Mouse (Mus musculus) liver, embryonic 13.5 days (tissue): ENCODE measurements around the gene Lclat1. TPM values are rescaled to one million over a fixed set of nuclear protein-coding genes. Genes with fewer than 3 reads are reported as not detected.

Experiments used
- ATAC-seq: fragments of 200-750 bp; cut with Nextera tagmentation; 2 replicates; pipeline ENCODE4 v1.8.0; 2017; ENCODE audit warnings: low read depth, mild to moderate bottlenecking, moderate number of reproducible peaks, moderate library complexity
- DNase-seq: peaks from one replicate; pipeline ENCODE4 v3.0.0; 2022
- H3K27ac ChIP-seq: fragments of 300-500 bp; sonication (generic); 2 replicates; pipeline ENCODE4 v1.5.1; 2015; ENCODE audit warnings: moderate library complexity, mild to moderate bottlenecking, inconsistent platforms
- H3K27me3 ChIP-seq: fragments of 300-500 bp; sonication (generic); 2 replicates; pipeline ENCODE4 v1.6.1; 2015; ENCODE audit warnings: mild to moderate bottlenecking, inconsistent platforms
- H3K36me3 ChIP-seq: fragments of 300-500 bp; sonication (generic); 2 replicates; pipeline ENCODE4 v1.6.1; 2015; ENCODE audit warnings: mild to moderate bottlenecking, inconsistent platforms
- H3K4me1 ChIP-seq: fragments of 300-500 bp; sonication (generic); replicated peaks from 2 replicates; pipeline ENCODE4 v1.6.1; 2015; ENCODE audit warnings: inconsistent platforms
- H3K4me2 ChIP-seq: fragments of 300-500 bp; sonication (generic); 2 replicates; pipeline ENCODE4 v1.6.1; 2015; ENCODE audit warnings: inconsistent platforms, mild to moderate bottlenecking, moderate library complexity
- H3K4me3 ChIP-seq: fragments of 300-500 bp; sonication (generic); replicated peaks from 2 replicates; pipeline ENCODE4 v1.5.1; 2015; ENCODE audit warnings: mild to moderate bottlenecking, inconsistent platforms
- H3K9ac ChIP-seq: fragments of 300-500 bp; sonication (generic); 2 replicates; pipeline ENCODE4 v1.6.1; 2015; ENCODE audit warnings: mild to moderate bottlenecking, inconsistent platforms
- H3K9me3 ChIP-seq: fragments of 300-500 bp; sonication (generic); replicated peaks from 2 replicates; pipeline ENCODE4 v1.6.1; 2016; ENCODE audit warnings: inconsistent platforms
- WGBS: fragments of 180-500 bp; shearing (Covaris S2); methylation state at CpG from one replicate; pipeline ENCODE4 v1.1.7; 2015; ENCODE audit not compliant: insufficient replicate concordance; 5-methylcytosine and 5-hydroxymethylcytosine counted together
- polyA plus RNA-seq: library from polyadenylated mRNA; unstranded; fragments of >200 nt; fragmentation: Nextera tagmentation; extraction: Ambion mirVana; gene quantifications from 2 replicates; pipeline ENCODE4 v1.2.1, GENCODE M21; 2015

Gene Lclat1
- polyA plus RNA-seq, 1 experiment from 2014 or later = 1.7 TPM

DNA sequence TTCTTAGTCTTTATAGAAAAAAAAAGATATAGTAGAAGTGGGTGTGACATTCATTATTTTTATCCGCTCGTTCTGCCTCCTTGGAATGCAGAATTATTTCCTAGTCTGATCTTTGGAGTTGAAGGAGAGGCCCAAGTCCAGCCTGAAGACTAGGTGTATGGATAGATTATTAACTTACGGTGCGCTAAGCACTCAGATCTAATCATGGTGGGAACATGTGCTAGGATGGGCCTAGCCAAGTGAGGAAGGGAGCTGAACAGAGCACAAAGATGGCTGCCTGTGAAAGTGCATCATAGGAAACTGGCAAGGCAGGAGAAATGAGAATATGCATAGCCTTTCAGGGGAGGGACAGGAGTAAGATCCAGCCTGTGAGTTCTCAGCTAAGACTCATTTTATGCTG, 5.4 kb downstream of the Lclat1 start:
- Histone ChIP-seq H3K9me3 (no peaks in the 10 kb centered on the region), H3K36me3 (no peaks in the 10 kb centered on the region), H3K4me2 (no peak overlapping the region), H3K27ac (no peak overlapping the region), H3K4me3 (no peak overlapping the region), H3K9ac (no peak overlapping the region), H3K27me3 (no peaks in the 10 kb centered on the region), H3K4me1 (peaks cover 18% of the 10 kb centered on the region)
- no peak for DNase-seq
- WGBS = 77% methylated on average over 4 of the region's 4 CpGs
- no peak for ATAC-seq

GRCm38 (mm10) chr17:73118134-73118533, 10.3 kb downstream of the Lclat1 start:
- 69% methylated on average over 3 of the region's 3 CpGs for WGBS
- Histone ChIP-seq H3K9me3 (no peaks in the 10 kb centered on the region), H3K4me1 (no peaks in the 10 kb centered on the region), H3K9ac (no peak overlapping the region), H3K4me3 (no peak overlapping the region), H3K4me2 (no peak overlapping the region), H3K27me3 (no peaks in the 10 kb centered on the region), H3K36me3 (no peaks in the 10 kb centered on the region), H3K27ac (no peak overlapping the region)
- ATAC-seq = no peak
- DNase-seq = no peak

DNA sequence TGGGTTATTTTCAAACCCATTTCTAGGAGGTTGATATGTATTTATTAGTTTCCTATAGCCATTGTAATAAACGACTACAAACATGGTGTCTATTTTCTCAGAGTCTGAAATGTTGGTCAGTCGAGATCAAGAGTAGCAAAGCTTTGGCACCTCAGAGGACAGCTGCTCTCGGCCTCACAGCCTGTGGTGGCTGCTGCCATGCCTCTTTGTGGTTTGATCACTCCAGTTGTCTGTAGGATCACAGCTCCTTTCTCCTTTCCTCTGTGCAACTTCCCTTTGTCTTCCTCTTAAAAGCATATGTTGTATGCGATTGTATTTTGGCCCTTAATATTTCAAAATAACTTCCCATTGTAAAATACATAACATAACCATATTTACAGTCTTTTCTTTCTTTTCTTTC, 10.9 kb downstream of the Lclat1 start:
- Histone ChIP-seq H3K4me1 (no peaks in the 10 kb centered on the region), H3K27ac (no peak overlapping the region), H3K9me3 (no peaks in the 10 kb centered on the region), H3K4me3 (no peak overlapping the region), H3K9ac (no peak overlapping the region), H3K36me3 (no peaks in the 10 kb centered on the region), H3K4me2 (no peak overlapping the region), H3K27me3 (no peaks in the 10 kb centered on the region)
- ATAC-seq (no peak), DNase-seq (no peak)
- 29% methylated on average over 4 of the region's 4 CpGs for WGBS

- Histone ChIP-seq H3K4me1 (no peaks in the 10 kb centered on the region), H3K9ac (no peak overlapping the region), H3K27me3 (no peaks in the 10 kb centered on the region), H3K4me3 (no peak overlapping the region), H3K9me3 (no peaks in the 10 kb centered on the region), H3K4me2 (no peak overlapping the region), H3K36me3 (no peaks in the 10 kb centered on the region), H3K27ac (no peak overlapping the region)
- DNase-seq = no peak
- 71% methylated on average over 6 of the region's 6 CpGs for WGBS
- no peak for ATAC-seq
Measured at GRCm38 (mm10) chr17:73119150-73119549, 11.4 kb downstream of the Lclat1 start.

GRCm38 (mm10) chr17:73120545-73120944, 12.8 kb downstream of the Lclat1 start:
- no peak overlapping the region for H3K27ac ChIP-seq
- no peak overlapping the region for H3K9ac ChIP-seq
- 75% methylated on average over 5 of the region's 5 CpGs for WGBS
- no peaks in the 10 kb centered on the region for H3K4me1 ChIP-seq
- no peak overlapping the region for H3K4me2 ChIP-seq
- H3K36me3 ChIP-seq = no peaks in the 10 kb centered on the region
- no peaks in the 10 kb centered on the region for H3K27me3 ChIP-seq
- DNase-seq = no peak
- H3K9me3 ChIP-seq = no peaks in the 10 kb centered on the region
- H3K4me3 ChIP-seq = no peak overlapping the region
- no peak for ATAC-seq

DNA sequence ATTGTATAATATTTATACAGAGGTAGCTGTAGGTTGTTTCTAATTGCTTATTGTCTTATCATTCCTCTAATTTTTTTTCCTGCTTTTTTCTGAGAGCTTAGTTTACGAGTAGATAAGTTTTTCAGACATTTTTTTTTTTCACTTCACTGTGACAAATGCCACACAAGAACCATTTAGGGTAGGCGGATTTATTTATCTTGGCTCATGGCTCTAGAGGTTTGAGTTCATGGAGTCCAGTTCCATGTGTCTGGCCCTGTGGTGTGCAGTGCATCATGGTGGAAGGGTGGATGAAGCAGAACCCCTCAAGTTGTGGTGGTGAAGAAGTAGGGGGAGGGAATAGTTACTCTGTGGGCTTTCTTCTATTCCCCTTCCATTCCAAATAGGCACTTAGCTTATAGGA, 13.9 kb downstream of the Lclat1 start:
- Histone ChIP-seq H3K9ac (no peak overlapping the region), H3K4me1 (no peaks in the 10 kb centered on the region), H3K27me3 (no peaks in the 10 kb centered on the region), H3K27ac (no peak overlapping the region), H3K36me3 (no peaks in the 10 kb centered on the region), H3K4me3 (no peak overlapping the region), H3K4me2 (no peak overlapping the region), H3K9me3 (no peaks in the 10 kb centered on the region)
- no peak for DNase-seq
- 58% methylated on average over 2 of the region's 2 CpGs for WGBS
- no peak for ATAC-seq

DNA sequence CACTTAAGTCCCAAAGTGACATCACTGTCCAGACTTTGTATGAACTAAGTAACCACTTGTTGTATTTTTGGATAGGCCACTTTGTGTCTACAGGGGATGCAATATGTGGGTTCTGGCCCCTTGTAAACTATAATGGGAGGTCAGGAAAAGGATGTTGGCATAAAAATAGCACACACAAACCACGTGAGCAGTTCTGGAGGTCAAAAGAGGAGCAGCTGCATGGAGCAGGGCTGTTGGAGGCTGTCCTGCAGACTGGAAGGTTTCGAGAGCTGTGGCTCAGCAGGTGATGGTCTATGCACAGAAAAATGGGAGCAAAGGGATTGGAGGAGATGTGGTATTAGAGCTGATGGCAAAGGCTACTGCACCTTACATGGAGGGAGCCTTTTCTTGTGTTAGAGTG, 18.6 kb downstream of the Lclat1 start:
- no peak overlapping the region for H3K4me2 ChIP-seq
- DNase-seq = no peak
- H3K27ac ChIP-seq = no peak overlapping the region
- WGBS = 49% methylated on average over 2 of the region's 2 CpGs
- no peaks in the 10 kb centered on the region for H3K4me1 ChIP-seq
- H3K36me3 ChIP-seq = no peaks in the 10 kb centered on the region
- H3K27me3 ChIP-seq = no peaks in the 10 kb centered on the region
- no peak for ATAC-seq
- H3K9me3 ChIP-seq = no peaks in the 10 kb centered on the region
- no peak overlapping the region for H3K9ac ChIP-seq
- no peak overlapping the region for H3K4me3 ChIP-seq

DNA sequence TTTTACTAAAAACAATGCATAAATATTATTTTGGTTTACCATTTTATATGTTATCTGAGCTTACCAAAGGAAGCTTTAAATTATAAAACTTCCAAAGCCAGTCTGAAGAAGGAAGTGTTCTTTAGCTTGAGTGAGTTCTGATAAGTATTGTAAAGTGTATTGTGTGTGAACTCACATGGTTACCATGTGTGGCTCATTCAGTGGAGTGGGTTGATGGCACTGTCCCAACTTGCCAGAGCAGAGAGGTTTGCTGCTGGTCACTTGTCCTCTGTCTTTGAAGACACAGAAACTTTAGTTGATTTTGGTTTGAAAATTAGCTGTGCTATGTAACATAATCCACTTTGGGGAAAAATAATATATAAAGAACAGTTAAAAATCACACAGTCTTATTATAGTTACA, 19.1 kb downstream of the Lclat1 start:
- no peak overlapping the region for H3K4me3 ChIP-seq
- no peak overlapping the region for H3K4me2 ChIP-seq
- no peak overlapping the region for H3K9ac ChIP-seq
- ATAC-seq = no peak
- no peaks in the 10 kb centered on the region for H3K4me1 ChIP-seq
- DNase-seq = no peak
- H3K27me3 ChIP-seq = no peaks in the 10 kb centered on the region
- no peak overlapping the region for H3K27ac ChIP-seq
- no peaks in the 10 kb centered on the region for H3K9me3 ChIP-seq
- no peaks in the 10 kb centered on the region for H3K36me3 ChIP-seq

DNA sequence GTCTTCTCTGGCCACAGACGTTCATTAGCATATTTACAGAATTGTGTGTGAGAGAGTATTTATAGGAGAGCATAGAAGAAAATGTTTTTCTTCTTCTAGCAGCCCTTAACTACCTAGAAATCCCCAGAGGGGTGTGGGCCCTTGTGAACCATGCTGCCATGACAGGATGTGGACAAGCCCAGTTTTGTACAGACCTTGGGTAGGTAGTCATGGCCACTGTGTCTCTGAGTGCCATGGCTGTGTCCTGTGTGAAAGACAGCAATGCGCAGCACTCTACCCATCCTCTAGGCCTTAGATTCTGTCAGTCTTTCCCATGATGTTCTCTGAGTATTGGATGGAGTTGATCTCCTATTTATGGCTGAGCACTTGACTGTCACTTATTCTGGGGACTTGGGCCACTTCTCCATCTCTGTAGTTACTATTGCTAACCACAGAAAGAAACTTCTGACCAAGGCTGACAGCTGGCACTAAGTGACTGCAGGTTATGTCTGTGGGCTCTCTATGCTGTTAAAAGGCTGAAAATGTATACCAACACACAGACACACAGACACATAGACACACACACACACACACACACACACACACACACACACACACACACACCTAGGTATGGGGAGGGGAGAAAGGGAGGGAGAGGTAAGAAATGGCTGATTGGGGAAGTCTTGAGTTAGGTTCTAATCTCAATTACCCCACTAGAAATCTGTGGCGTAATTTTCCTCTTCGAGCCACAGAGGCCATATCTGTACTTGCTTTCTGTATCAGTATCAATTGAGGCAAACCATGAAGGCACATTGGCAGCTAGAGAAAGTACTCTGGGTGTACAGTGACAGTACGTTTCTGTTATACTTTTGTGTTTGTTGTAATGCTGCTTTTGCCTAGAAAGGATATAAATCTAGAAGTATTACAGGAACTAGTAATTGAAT, 29.0 kb downstream of the Lclat1 start:
- Histone ChIP-seq H3K36me3 (no peaks in the 10 kb centered on the region), H3K4me3 (no peak overlapping the region), H3K27ac (no peak overlapping the region), H3K9ac (no peak overlapping the region), H3K27me3 (peaks cover 3% of the 10 kb centered on the region; the same call in 1 of the 2 replicates), H3K9me3 (no peaks in the 10 kb centered on the region), H3K4me1 (peaks cover 27% of the 10 kb centered on the region; the same call in 1 of the 2 replicates), H3K4me2 (no peak overlapping the region)
- DNase-seq (no peak), ATAC-seq (no peak)
- 53% methylated on average over 5 of the region's 5 CpGs for WGBS

- Histone ChIP-seq H3K9me3 (no peaks in the 10 kb centered on the region), H3K27me3 (peaks cover 3% of the 10 kb centered on the region; the same call in 1 of the 2 replicates), H3K36me3 (no peaks in the 10 kb centered on the region), H3K4me2 (no peak overlapping the region), H3K9ac (no peak overlapping the region), H3K4me3 (no peak overlapping the region), H3K4me1 (peaks cover 37% of the 10 kb centered on the region), H3K27ac (no peak overlapping the region)
- WGBS = 48% methylated on average over 3 of the region's 3 CpGs
- peak; percentile 47; the same call in 1 of the 2 replicates for ATAC-seq
- no peak for DNase-seq
Measured at GRCm38 (mm10) chr17:73138217-73138616, 30.4 kb downstream of the Lclat1 start.

DNA sequence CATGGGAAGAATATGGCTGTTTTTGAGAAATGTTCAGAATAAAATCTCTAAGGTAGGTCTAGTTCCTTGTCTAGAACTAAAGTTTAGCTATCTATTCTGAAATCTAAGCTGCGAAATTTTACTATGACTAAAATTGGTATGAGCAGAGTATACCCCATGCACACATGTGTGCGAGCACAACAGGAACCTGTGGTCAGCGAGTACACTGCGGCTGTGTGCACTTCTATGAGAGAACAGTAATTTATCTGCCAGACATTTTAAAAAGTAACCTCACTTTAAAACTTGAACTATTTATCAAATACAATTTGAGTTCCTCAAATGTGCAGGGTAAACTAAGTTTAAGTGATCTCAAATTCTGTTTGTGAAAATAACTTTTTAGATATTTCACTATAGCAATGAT, 34.2 kb downstream of the Lclat1 start:
- H3K4me1 ChIP-seq = peaks cover 31% of the 10 kb centered on the region
- no peak overlapping the region for H3K4me2 ChIP-seq
- peaks cover 4% of the 10 kb centered on the region for H3K27me3 ChIP-seq
- ATAC-seq = no peak
- no peak for DNase-seq
- H3K4me3 ChIP-seq = no peak overlapping the region
- WGBS = 10% methylated on average over 4 of the region's 4 CpGs
- H3K27ac ChIP-seq = no peak overlapping the region; the same call in 1 of the 2 replicates
- no peaks in the 10 kb centered on the region for H3K36me3 ChIP-seq
- H3K9me3 ChIP-seq = no peaks in the 10 kb centered on the region
- H3K9ac ChIP-seq = no peak overlapping the region

- DNase-seq (peak; percentile 27), ATAC-seq (peak; percentile 86)
- peaks cover 4% of the 10 kb centered on the region for H3K27me3 ChIP-seq
- no peak overlapping the region for H3K9ac ChIP-seq
- H3K27ac ChIP-seq = peak overlapping the region; percentile 64
- no peaks in the 10 kb centered on the region for H3K9me3 ChIP-seq
- 3% methylated on average over 2 of the region's 2 CpGs for WGBS
- peak overlapping the region; percentile 23; the same call in 1 of the 2 replicates for H3K4me2 ChIP-seq
- H3K4me1 ChIP-seq = peaks cover 29% of the 10 kb centered on the region
- no peaks in the 10 kb centered on the region for H3K36me3 ChIP-seq
- no peak overlapping the region for H3K4me3 ChIP-seq
Measured at GRCm38 (mm10) chr17:73142445-73142844, 34.7 kb downstream of the Lclat1 start.
